Mouse (Mus musculus) forebrain, embryonic 15.5 days (tissue): ENCODE results near the gene Fig4. TPM values are rescaled to one million over a fixed set of nuclear protein-coding genes. Genes with fewer than 3 reads are reported as not detected.

Experiments
- ATAC-seq: fragments of 200-750 bp; cut with Nextera tagmentation; replicated peaks from 2 replicates; pipeline ENCODE4 v1.8.0; 2017; ENCODE audit warnings: mild to moderate bottlenecking, moderate TSS enrichment, moderate library complexity
- H3K27ac ChIP-seq: fragments of 300-500 bp; sonication (generic); replicated peaks from 2 replicates; pipeline ENCODE4 v1.5.1; 2015; ENCODE audit warnings: mild to moderate bottlenecking, inconsistent platforms
- H3K27me3 ChIP-seq: fragments of 300-500 bp; sonication (generic); 2 replicates; pipeline ENCODE4 v1.6.1; 2015; ENCODE audit warnings: inconsistent platforms
- H3K36me3 ChIP-seq: fragments of 300-500 bp; sonication (generic); 2 replicates; pipeline ENCODE4 v1.6.1; 2015; ENCODE audit warnings: mild to moderate bottlenecking, inconsistent platforms
- H3K4me1 ChIP-seq: fragments of 300-500 bp; sonication (generic); 2 replicates; pipeline ENCODE4 v1.6.1; 2015; ENCODE audit warnings: inconsistent platforms
- H3K4me2 ChIP-seq: fragments of 300-500 bp; sonication (generic); replicated peaks from 2 replicates; pipeline ENCODE4 v1.6.1; 2015; ENCODE audit warnings: mild to moderate bottlenecking, inconsistent platforms
- H3K4me3 ChIP-seq: fragments of 300-500 bp; sonication (generic); 2 replicates; pipeline ENCODE4 v1.5.1; 2015; ENCODE audit warnings: mild to moderate bottlenecking, inconsistent platforms
- H3K9ac ChIP-seq: fragments of 300-500 bp; sonication (generic); replicated peaks from 2 replicates; pipeline ENCODE4 v1.6.1; 2015; ENCODE audit warnings: mild to moderate bottlenecking, inconsistent platforms
- H3K9me3 ChIP-seq: fragments of 300-500 bp; sonication (generic); 2 replicates; pipeline ENCODE4 v1.6.1; 2016; ENCODE audit warnings: inconsistent platforms
- WGBS: fragments of 180-500 bp; shearing (Covaris S2); methylation state at CpG from one replicate; pipeline ENCODE4 v1.1.7; 2015; ENCODE audit warnings: mixed read lengths; 5-methylcytosine and 5-hydroxymethylcytosine counted together
- polyA plus RNA-seq: library from polyadenylated mRNA; unstranded; fragments of >200 nt; fragmentation: Nextera tagmentation; extraction: Ambion mirVana; gene quantifications from 2 replicates; pipeline ENCODE4 v1.2.1, GENCODE M21; 2015

Gene Fig4
- polyA plus RNA-seq, 1 experiment from 2014 or later = 33.5 TPM

DNA sequence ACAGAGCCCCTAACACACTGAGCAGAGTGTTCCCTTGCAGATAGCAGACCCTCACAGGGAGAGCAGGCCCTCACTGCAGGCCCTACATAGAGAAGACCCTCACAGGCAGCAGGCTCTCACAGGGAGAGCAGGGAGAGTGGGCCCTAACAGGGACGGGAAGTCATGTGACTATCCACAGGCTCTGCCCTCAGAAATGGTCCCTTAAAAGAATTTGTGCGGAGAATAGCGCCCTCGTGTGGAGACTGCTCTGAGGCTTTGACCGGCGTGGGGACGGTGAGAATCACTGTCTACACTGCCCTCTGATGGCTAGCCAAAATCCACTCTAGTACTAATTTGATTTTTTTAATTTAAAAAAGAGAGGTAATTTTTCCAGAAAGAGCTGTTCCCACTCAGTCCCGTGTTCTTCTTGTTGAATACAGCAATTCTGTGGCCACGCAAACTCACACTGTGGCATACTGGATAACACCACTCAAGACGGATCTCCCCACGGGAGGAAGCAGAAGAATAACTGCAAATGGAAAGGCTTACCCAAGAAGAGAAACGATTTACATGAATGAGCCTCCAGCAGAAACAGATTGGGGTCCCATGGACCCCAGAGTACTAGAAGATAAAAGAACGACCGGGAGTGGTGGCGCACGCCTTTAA is 14.2 kb downstream of the Fig4 start:
- no peaks in the 10 kb centered on the region for H3K27me3 ChIP-seq
- peak; percentile 92 for ATAC-seq
- 34% methylated on average over 16 of the region's 16 CpGs for WGBS
- H3K4me2 ChIP-seq = peak overlapping the region; percentile 5; the same call in 1 of the 2 replicates
- peaks cover 6% of the 10 kb centered on the region; the same call in 1 of the 2 replicates for H3K36me3 ChIP-seq
- H3K9me3 ChIP-seq = no peaks in the 10 kb centered on the region
- H3K9ac ChIP-seq = no peak overlapping the region
- peaks cover 9% of the 10 kb centered on the region for H3K4me1 ChIP-seq
- no peak overlapping the region for H3K27ac ChIP-seq
- no peak overlapping the region for H3K4me3 ChIP-seq

DNA sequence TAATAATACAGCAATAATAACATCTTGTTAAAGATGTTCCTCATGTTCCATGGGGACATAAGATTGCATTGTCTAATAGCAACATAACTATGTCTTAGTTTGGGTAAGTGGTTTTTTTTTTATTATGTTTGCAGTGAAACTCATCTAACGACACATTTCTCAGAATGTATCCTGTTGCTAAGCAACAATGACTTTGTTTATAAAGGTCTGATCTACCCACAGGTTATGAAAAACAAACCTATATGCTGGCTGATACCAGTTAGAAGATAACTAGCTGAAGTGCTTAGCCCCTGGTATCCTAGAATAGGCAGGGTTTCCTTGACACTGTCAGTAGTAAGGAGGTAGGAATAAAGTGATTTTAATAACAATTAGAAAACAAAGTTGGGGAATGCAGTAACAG is 15.0 kb downstream of the Fig4 start:
- no peak for ATAC-seq
- Histone ChIP-seq H3K4me3 (no peak overlapping the region), H3K27me3 (no peaks in the 10 kb centered on the region), H3K9me3 (no peaks in the 10 kb centered on the region), H3K36me3 (peaks cover 8% of the 10 kb centered on the region; the same call in 1 of the 2 replicates), H3K27ac (no peak overlapping the region), H3K4me1 (peaks cover 7% of the 10 kb centered on the region), H3K9ac (no peak overlapping the region), H3K4me2 (no peak overlapping the region)
- 67% methylated on average over 1 of the region's 1 CpGs for WGBS

DNA sequence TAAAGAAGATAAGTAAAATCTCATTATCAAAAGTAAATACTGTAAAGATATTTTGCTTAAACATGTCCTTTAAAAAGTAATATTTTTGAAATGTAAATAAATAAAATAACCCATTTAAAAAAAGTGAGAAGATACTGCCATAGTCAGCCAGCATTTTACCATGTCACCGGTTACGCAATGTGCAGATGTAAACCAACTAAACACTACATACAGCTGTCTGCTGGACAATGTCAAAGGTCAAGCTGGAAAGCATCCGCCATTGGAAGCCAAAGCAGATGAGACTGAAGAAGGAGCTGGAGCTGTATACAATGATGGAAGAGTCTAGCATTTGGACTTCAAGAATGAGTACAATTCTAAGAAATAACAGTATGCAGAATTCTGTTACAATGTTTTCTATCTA is 15.4 kb downstream of the Fig4 start:
- Histone ChIP-seq H3K36me3 (peaks cover 8% of the 10 kb centered on the region; the same call in 1 of the 2 replicates), H3K4me2 (no peak overlapping the region), H3K4me3 (no peak overlapping the region), H3K27ac (no peak overlapping the region), H3K27me3 (no peaks in the 10 kb centered on the region), H3K4me1 (peaks cover 5% of the 10 kb centered on the region), H3K9me3 (no peaks in the 10 kb centered on the region), H3K9ac (no peak overlapping the region)
- no peak for ATAC-seq
- 93% methylated on average over 3 of the region's 3 CpGs for WGBS

DNA sequence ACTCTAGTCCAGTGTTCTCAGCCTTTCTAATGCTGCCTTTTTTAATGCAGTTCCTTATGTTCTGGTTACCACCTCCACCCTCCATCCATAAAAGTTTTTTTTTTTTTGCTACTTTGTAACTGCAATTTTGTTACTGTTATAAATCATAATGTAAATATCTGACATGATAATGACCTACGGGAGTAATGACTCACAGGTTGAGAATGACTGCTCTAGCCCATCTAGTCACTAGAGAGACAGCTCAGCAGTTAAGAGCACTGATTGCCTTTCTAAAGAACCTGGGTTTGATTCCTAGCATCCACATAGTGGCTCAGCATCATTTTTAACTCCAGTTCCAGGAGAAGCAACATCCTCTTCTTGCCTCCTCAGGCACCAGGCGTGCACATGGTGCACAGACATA is 21.0 kb downstream of the Fig4 start:
- ATAC-seq = no peak
- H3K9me3 ChIP-seq = no peaks in the 10 kb centered on the region
- no peak overlapping the region for H3K4me3 ChIP-seq
- no peak overlapping the region for H3K4me2 ChIP-seq
- 85% methylated on average over 2 of the region's 2 CpGs for WGBS
- H3K4me1 ChIP-seq = no peaks in the 10 kb centered on the region
- no peaks in the 10 kb centered on the region for H3K27me3 ChIP-seq
- H3K27ac ChIP-seq = no peak overlapping the region
- peaks cover 8% of the 10 kb centered on the region; the same call in 1 of the 2 replicates for H3K36me3 ChIP-seq
- H3K9ac ChIP-seq = no peak overlapping the region

- H3K9me3 ChIP-seq = no peaks in the 10 kb centered on the region
- no peak overlapping the region for H3K4me3 ChIP-seq
- WGBS = 88% methylated on average over 2 of the region's 2 CpGs
Observed at GRCm38 (mm10) chr10:41280796-41281195, 22.3 kb downstream of the Fig4 start.

GRCm38 (mm10) chr10:41280177-41280576 is 22.9 kb downstream of the Fig4 start:
- 59% methylated on average over 6 of the region's 6 CpGs for WGBS
- Histone ChIP-seq H3K36me3 (peaks cover 8% of the 10 kb centered on the region; the same call in 1 of the 2 replicates), H3K4me1 (no peaks in the 10 kb centered on the region), H3K27ac (no peak overlapping the region), H3K9ac (no peak overlapping the region), H3K27me3 (no peaks in the 10 kb centered on the region), H3K4me3 (no peak overlapping the region), H3K9me3 (no peaks in the 10 kb centered on the region), H3K4me2 (no peak overlapping the region)
- no peak for ATAC-seq

More at GRCm38 (mm10) chr10:41280796-41281195, 22.3 kb downstream of the Fig4 start:
- no peak overlapping the region for H3K4me2 ChIP-seq
- peaks cover 8% of the 10 kb centered on the region; the same call in 1 of the 2 replicates for H3K36me3 ChIP-seq
- no peak overlapping the region for H3K9ac ChIP-seq
- H3K27ac ChIP-seq = no peak overlapping the region
- H3K27me3 ChIP-seq = no peaks in the 10 kb centered on the region
- no peak for ATAC-seq
- H3K4me1 ChIP-seq = no peaks in the 10 kb centered on the region

DNA sequence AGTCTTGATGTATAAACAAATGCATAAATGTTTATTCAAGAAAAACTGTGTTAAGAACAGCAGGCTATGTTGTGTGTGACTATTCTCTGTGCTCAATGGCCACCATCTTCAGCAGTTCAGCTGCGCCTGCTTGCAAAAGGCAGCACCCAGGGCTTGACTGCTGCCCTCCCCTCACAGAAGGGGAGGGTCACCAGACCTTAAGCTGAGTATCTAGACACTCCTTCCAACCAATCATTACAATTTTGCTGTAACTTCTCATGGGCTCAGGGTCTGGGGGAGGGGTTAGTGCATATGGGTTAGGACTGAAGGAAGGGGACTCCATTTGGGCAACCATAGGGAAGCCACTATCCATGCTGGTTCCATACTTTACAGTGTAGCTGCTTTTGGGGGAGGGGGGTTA is 24.3 kb downstream of the Fig4 start:
- Histone ChIP-seq H3K27me3 (no peaks in the 10 kb centered on the region), H3K9ac (no peak overlapping the region), H3K4me2 (no peak overlapping the region), H3K4me1 (no peaks in the 10 kb centered on the region), H3K27ac (no peak overlapping the region), H3K36me3 (peaks cover 1% of the 10 kb centered on the region; the same call in 1 of the 2 replicates), H3K4me3 (no peak overlapping the region), H3K9me3 (no peaks in the 10 kb centered on the region)
- no peak for ATAC-seq
- WGBS = 86% methylated on average over 1 of the region's 1 CpGs

GRCm38 (mm10) chr10:41274871-41275270 is 28.2 kb downstream of the Fig4 start:
- H3K4me2 ChIP-seq = no peak overlapping the region
- ATAC-seq = no peak
- H3K9ac ChIP-seq = no peak overlapping the region
- no peak overlapping the region for H3K27ac ChIP-seq
- no peak overlapping the region for H3K4me3 ChIP-seq
- H3K27me3 ChIP-seq = no peaks in the 10 kb centered on the region
- H3K36me3 ChIP-seq = no peaks in the 10 kb centered on the region
- WGBS = 88% methylated on average over 1 of the region's 1 CpGs
- H3K9me3 ChIP-seq = no peaks in the 10 kb centered on the region
- H3K4me1 ChIP-seq = no peaks in the 10 kb centered on the region

DNA sequence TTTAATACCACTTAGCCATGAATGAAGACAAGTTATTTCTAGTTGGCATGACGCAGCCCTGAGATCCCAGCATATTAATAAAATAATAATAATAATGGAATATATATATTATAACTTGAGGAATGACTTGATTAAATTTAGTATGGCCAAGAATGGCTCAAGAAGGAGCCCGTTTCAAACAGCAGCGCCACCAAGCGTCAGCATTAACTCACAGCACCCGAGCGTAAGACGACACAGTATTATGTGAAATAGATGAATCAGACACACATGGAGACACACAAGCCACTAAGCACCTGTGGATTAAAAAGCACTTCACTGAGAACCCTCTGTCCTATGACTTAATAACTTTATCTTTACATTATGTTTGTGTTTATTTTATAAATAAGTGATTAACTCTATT is 31.2 kb downstream of the Fig4 start:
- Histone ChIP-seq H3K9me3 (no peaks in the 10 kb centered on the region), H3K27me3 (no peaks in the 10 kb centered on the region), H3K4me3 (no peak overlapping the region), H3K4me2 (no peak overlapping the region), H3K4me1 (no peaks in the 10 kb centered on the region), H3K27ac (no peak overlapping the region), H3K36me3 (0 out of 2 replicates have a peak, but pooled peaks cover 7% of the 10 kb centered on the region), H3K9ac (no peak overlapping the region)
- ATAC-seq = no peak
- 45% methylated on average over 7 of the region's 7 CpGs for WGBS

GRCm38 (mm10) chr10:41261889-41262288 is 41.2 kb downstream of the Fig4 start:
- H3K4me3 ChIP-seq = no peak overlapping the region
- H3K27ac ChIP-seq = no peak overlapping the region
- H3K9me3 ChIP-seq = no peaks in the 10 kb centered on the region
- H3K27me3 ChIP-seq = no peaks in the 10 kb centered on the region
- no peak for ATAC-seq
- peaks cover 3% of the 10 kb centered on the region; the same call in 1 of the 2 replicates for H3K36me3 ChIP-seq
- H3K4me1 ChIP-seq = no peaks in the 10 kb centered on the region
- H3K4me2 ChIP-seq = no peak overlapping the region
- no peak overlapping the region for H3K9ac ChIP-seq

DNA sequence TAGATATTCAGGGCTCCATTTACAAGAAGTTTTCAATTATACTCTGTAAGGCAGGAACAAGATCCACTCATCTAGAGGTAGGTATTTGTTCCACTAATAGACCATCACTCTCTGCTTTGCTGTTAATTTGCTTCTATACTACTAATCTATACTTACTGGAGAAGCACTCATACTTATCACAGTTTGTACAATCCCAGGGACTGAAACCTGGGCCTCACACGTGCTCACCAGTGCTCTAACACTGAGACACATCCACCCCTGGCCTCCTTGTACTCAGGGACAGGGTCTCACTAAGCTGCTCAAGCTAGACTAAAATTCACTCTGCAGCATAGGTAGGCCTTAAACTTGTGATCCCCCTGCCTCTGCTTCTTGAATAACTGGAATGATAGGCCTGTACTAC is 41.8 kb downstream of the Fig4 start:
- Histone ChIP-seq H3K36me3 (peaks cover 3% of the 10 kb centered on the region; the same call in 1 of the 2 replicates), H3K27me3 (no peaks in the 10 kb centered on the region), H3K4me3 (no peak overlapping the region), H3K9ac (no peak overlapping the region), H3K27ac (no peak overlapping the region), H3K9me3 (no peaks in the 10 kb centered on the region), H3K4me1 (no peaks in the 10 kb centered on the region), H3K4me2 (no peak overlapping the region)
- 53% methylated on average over 1 of the region's 1 CpGs for WGBS
- ATAC-seq = no peak

DNA sequence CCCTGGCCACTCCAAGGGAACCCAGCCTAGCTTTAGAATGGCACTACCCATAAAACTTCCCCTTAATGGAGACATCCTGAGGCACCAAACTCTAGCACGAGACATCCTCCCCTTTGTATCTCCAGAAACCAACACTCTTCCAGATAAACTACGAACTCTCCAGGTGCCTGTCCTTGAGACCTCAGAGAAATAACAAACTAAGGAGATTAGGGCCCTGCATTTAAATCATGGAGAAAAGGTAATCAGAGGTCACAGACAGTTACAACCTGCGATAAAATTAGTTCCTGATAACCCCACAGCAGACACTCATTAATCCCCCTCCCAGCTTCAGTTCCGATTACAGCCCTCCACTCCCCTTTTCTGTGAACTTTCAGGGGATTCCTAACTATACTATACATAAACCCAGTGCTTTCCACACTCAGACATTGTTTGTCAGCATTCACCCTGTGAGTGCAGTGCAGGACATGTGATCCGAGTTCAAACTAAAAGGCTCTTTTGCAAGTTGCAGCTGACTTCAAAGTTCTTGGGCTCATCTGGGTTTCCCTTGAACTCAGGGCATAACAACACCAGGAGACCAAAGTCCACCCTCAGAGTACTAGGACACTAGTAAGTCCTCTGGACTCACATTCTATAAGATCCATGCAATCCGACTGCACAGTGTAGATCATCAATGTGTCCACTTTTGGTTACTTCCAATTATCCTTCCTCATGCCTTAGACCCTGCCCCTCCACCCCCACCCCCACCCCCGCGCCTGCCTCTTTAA is 42.6 kb downstream of the Fig4 start:
- ATAC-seq = no peak
- no peaks in the 10 kb centered on the region for H3K9me3 ChIP-seq
- H3K27ac ChIP-seq = no peak overlapping the region
- H3K4me3 ChIP-seq = no peak overlapping the region
- H3K27me3 ChIP-seq = no peaks in the 10 kb centered on the region
- 49% methylated on average over 8 of the region's 8 CpGs for WGBS
- no peak overlapping the region for H3K4me2 ChIP-seq
- H3K9ac ChIP-seq = no peak overlapping the region
- H3K36me3 ChIP-seq = peaks cover 4% of the 10 kb centered on the region; the same call in 1 of the 2 replicates
- no peaks in the 10 kb centered on the region for H3K4me1 ChIP-seq
